Mouse (Mus musculus) bone marrow macrophage, adult 2 months (primary cell): ENCODE data around the gene Mrpl57.

Experiments used
- CTCF ChIP-seq: IDR thresholded peaks from 2 replicates; pipeline ENCODE4 v1.5.1; 2012; ENCODE audit warnings: low read depth, mild to moderate bottlenecking, low read length, moderate library complexity
- POLR2A ChIP-seq: IDR thresholded peaks from 2 replicates; pipeline ENCODE4 v1.6.1; 2012; ENCODE audit warnings: mild to moderate bottlenecking, low read depth, low read length, borderline replicate concordance

- TF ChIP-seq POLR2A (no peak), CTCF (no peak)
These were observed 17.5 kb upstream of the Mrpl57 start for GRCm38 (mm10) chr14:57808558-57808957.
